Mouse (Mus musculus) ES-Bruce4 (cell line): ENCODE results near the gene Nle1. TPM values are rescaled to one million over a fixed set of nuclear protein-coding genes. Genes with fewer than 3 reads are reported as not detected.
"Not testable (repeated sequence)": the region's sequence is repeated elsewhere in the genome, so short reads cannot be mapped to it uniquely, and the experiment has no call there.

Experiments
- H3K27ac ChIP-seq: 2 replicates; pipeline ENCODE4 v1.5.1; 2012; ENCODE audit warnings: low read length, inconsistent platforms; ENCODE audit not compliant: insufficient read depth
- H3K27me3 ChIP-seq: 2 replicates; pipeline ENCODE4 v1.6.1; 2012; ENCODE audit warnings: mild to moderate bottlenecking, low read length, inconsistent platforms; ENCODE audit not compliant: control insufficient read depth, poor library complexity, insufficient read depth, severe bottlenecking
- H3K36me3 ChIP-seq: 2 replicates; pipeline ENCODE4 v1.6.1; 2012; ENCODE audit warnings: inconsistent platforms, mild to moderate bottlenecking, low read length, moderate library complexity; ENCODE audit not compliant: control insufficient read depth, poor library complexity, insufficient read depth, severe bottlenecking
- H3K4me1 ChIP-seq: one replicate; pipeline ENCODE4 v1.8.1; 2011; ENCODE audit warnings: low read length; ENCODE audit not compliant: control insufficient read depth, insufficient read depth
- H3K4me3 ChIP-seq: 2 replicates; pipeline ENCODE4 v1.5.1; 2011; ENCODE audit warnings: low read depth, mild to moderate bottlenecking, low read length
- H3K9ac ChIP-seq: 2 replicates; pipeline ENCODE4 v1.6.1; 2012; ENCODE audit warnings: low read depth, mild to moderate bottlenecking, inconsistent platforms; ENCODE audit not compliant: poor library complexity, severe bottlenecking
- H3K9me3 ChIP-seq: replicated peaks from 2 replicates; pipeline ENCODE4 v1.6.1; 2012; ENCODE audit warnings: mild to moderate bottlenecking, low read length, inconsistent platforms; ENCODE audit not compliant: control insufficient read depth, poor library complexity, insufficient read depth, severe bottlenecking
- CTCF ChIP-seq: IDR thresholded peaks from one replicate; pipeline ENCODE4 v1.8.1; 2011; ENCODE audit warnings: low read depth, low read length
- EP300 ChIP-seq: IDR thresholded peaks from 2 replicates; pipeline ENCODE4 v1.6.1; 2011; ENCODE audit warnings: low read depth, low read length; ENCODE audit not compliant: insufficient read depth
- POLR2A ChIP-seq: IDR thresholded peaks from one replicate; pipeline ENCODE4 v1.8.1; 2011; ENCODE audit warnings: low read length; ENCODE audit not compliant: insufficient read depth
- polyA plus RNA-seq: library from polyadenylated mRNA; stranded (reverse); fragments of >200 nt; gene quantifications from 2 replicates; pipeline ENCODE4 v1.2.4, GENCODE M21; 2011; ENCODE audit warnings: low read depth; ENCODE audit not compliant: missing spikeins, insufficient read depth, insufficient read length

The Nle1 gene
- polyA plus RNA-seq, 1 experiment = 32.3 TPM

DNA sequence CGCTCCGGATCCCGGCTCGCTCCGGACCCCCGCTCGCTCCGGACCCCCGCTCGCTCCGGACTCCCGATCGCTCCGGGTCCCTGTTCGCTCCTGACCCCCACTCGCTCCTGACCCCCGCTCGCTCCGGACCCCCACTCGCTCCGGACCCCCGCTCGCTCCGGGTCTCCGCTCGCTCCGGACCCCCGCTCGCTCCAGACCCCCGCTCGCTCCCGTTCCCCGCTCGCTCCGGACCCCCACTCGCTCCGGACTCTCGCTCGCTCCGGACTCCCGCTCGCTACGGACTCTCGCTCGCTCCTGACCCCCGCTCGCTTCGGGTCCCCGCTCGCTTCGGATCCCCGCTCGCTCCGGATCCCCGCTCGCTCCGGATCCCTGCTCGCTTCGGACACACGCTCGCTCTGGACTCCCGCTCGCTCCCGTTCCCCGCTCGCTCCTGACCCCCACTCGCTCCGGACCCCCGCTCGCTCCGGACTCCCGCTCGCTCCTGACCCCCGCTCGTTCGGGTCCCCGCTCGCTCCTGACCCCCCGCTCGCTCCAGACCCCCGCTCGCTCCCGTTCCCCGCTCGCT, 22.3 kb upstream of the Nle1 start:
- H3K9me3 ChIP-seq, H3K36me3 ChIP-seq, H3K4me1 ChIP-seq, H3K27ac ChIP-seq: not testable (repeated sequence)
- Histone ChIP-seq H3K9ac (peak overlapping the region; percentile 84), H3K4me3 (0 out of 2 replicates have a peak overlapping the region, but pooled peaks have one; percentile 30), H3K27me3 (peaks cover 43% of the 10 kb centered on the region)

DNA sequence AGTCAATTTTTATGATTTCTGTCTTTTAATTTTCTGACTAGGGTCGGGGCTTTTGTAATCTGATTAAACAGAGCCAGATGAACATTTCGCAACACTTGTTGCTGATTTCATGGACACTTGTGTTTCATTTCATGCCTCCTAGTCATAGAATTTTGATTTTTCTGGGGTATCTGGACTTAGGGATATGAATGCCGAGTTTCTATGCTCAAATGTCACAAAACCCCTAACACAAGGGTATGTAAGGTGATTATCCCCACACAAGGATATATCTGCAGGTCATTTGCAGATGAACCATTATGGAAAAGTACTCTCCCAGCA, 21.4 kb upstream of the Nle1 start:
- H3K36me3 ChIP-seq = no peaks in the 10 kb centered on the region
- no peak for TF ChIP-seq EP300
- no peak for TF ChIP-seq CTCF
- TF ChIP-seq POLR2A = no peak
- H3K27ac ChIP-seq = no peak overlapping the region
- no peak overlapping the region for H3K4me3 ChIP-seq
- H3K27me3 ChIP-seq = peaks cover 37% of the 10 kb centered on the region
- no peak overlapping the region for H3K9ac ChIP-seq
- H3K9me3 ChIP-seq = no peaks in the 10 kb centered on the region
- H3K4me1 ChIP-seq = no peaks in the 10 kb centered on the region

DNA sequence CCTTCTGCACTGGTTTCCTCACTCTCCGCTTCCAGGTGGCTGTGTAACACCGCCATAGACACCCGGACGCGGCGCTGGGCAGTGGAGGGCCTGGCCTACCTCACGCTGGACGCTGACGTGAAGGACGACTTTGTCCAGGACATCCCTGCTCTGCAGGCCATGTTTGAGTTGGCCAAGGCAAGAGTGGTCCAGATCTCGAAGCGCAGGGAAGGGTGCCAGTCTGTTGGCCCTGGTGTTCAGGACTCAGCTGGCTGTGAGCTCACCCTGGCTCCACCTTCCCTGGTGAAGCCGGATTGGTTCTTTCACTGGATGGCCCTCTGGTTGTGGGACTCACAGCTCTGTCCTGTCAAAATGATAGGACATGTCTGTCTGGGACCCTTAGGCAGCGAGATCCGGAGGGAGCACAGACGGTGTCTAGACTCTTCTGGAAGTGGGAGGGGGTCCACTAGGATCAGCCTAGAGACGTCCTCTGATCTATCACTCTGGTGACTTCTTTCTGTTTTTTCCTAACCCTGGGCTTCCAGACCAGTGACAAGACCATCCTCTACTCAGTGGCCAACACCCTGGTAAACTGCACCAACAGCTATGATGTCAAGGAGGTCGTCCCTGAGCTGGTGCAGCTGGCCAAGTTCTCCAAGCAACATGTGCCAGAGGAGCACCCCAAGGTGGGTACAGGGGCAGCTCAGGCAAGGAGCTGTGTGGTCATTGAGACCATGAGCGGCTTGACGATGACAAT, 20.9 kb upstream of the Nle1 start:
- peaks cover 33% of the 10 kb centered on the region for H3K27me3 ChIP-seq
- H3K4me3 ChIP-seq = no peak overlapping the region
- TF ChIP-seq EP300 = no peak
- no peak for TF ChIP-seq POLR2A
- no peak for TF ChIP-seq CTCF

DNA sequence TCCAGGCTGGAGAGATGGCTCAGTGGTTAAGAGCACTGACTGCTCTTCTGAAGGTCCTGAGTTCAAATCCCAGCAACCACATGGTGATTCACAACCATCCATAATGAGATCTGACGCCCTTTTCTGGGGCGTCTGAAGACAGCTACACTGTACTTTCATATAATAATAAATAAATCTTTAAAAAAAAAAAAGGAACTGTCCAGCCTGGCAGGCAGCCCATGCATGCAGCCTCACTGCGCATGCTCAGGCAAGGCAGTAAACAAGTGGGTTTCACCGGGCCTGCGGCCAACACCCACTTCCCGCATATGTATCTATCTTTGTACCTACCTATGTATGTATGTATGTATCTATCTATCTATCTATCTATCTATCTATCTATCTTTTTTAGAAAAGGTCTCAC, 15.7 kb upstream of the Nle1 start:
- H3K27me3 ChIP-seq, H3K9me3 ChIP-seq, H3K4me1 ChIP-seq, H3K36me3 ChIP-seq, H3K9ac ChIP-seq, H3K27ac ChIP-seq, H3K4me3 ChIP-seq: not testable (repeated sequence)

More for the DNA sequence above, 20.9 kb upstream of the Nle1 start:
- H3K9me3 ChIP-seq = no peaks in the 10 kb centered on the region
- no peaks in the 10 kb centered on the region for H3K36me3 ChIP-seq
- H3K27ac ChIP-seq = no peak overlapping the region
- H3K9ac ChIP-seq = no peak overlapping the region
- H3K4me1 ChIP-seq = no peaks in the 10 kb centered on the region

DNA sequence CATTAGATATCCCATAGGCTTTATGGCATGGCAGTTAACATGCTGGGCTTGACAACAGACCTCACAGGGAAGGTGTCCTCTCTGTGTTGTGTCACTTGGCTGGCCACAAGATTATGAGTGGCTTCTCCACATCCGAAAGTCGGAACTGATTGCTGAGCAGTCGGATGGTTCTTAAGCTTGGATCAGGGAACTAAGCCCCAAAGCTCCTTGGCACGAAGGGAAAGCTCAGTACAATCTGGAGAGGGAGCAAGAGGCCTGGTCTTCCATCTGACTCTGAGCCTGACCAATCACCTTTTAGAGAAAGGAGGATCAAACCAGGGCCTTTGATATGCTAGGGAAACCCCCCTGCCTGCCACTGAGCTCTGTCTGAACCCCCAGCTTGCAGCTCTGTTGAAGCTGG, 13.5 kb upstream of the Nle1 start:
- Histone ChIP-seq H3K4me3 (no peak overlapping the region), H3K9me3 (no peaks in the 10 kb centered on the region), H3K27me3 (no peaks in the 10 kb centered on the region), H3K36me3 (no peaks in the 10 kb centered on the region), H3K9ac (no peak overlapping the region), H3K4me1 (no peaks in the 10 kb centered on the region), H3K27ac (no peak overlapping the region)
- TF ChIP-seq CTCF (no peak), EP300 (no peak), POLR2A (no peak)

DNA sequence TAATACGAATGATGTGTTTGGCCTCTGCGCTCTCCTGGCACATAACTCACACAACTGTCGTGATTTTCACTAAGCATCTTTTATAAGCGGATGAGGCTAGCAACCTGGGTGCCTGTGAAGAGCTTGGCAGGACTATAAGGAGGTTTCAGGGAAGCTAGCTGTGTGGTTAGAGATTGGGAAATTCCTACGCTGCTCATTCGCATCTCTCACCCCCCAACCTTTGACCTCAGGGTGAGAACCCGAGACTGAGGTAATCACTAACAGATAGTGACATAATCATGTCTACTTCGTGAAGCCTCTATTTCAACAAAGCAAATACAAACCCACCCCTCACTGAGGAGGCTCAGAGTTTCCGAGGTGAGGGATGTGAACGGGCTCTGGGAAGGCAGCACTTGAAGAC, 12.6 kb upstream of the Nle1 start:
- Histone ChIP-seq H3K4me3 (no peak overlapping the region), H3K36me3 (no peaks in the 10 kb centered on the region), H3K27ac (no peak overlapping the region), H3K4me1 (no peaks in the 10 kb centered on the region), H3K9ac (no peak overlapping the region), H3K9me3 (no peaks in the 10 kb centered on the region), H3K27me3 (no peaks in the 10 kb centered on the region)
- TF ChIP-seq EP300 (no peak), CTCF (no peak), POLR2A (no peak)
